Mouse (Mus musculus) adrenal gland, postnatal 10 days (tissue): Measurements from ENCODE around the gene Cdr2l. TPM values are rescaled to one million over a fixed set of nuclear protein-coding genes. Genes with fewer than 3 reads are reported as not detected.

ENCODE experiments used
- DNase-seq: peaks from one replicate; pipeline ENCODE4 v3.0.0; 2021; ENCODE audit warnings: mixed read lengths
- total RNA-seq, 2 experiments: library from RNA; stranded (reverse); gene quantifications; 2 replicates each; pipeline ENCODE4 v1.2.3; 2021

Cdr2l gene
- total RNA-seq, 2 experiments from 2014 or later = 30.7 to 43.9 TPM

GRCm38 (mm10) chr11:115441417-115441816, 59.7 kb downstream of the Cdr2l start:
- DNase-seq = no peak

Other genes with a start within 250 kb of the Cdr2l start
- 1 to 10 TPM; 1.1 to 1.3 TPM for gene Cd300lf, start 247.9 kb upstream of the Cdr2l start, total RNA-seq
- gene Slc9a3r1, start 218.6 kb upstream of the Cdr2l start, total RNA-seq = 10 to 100 TPM; 26.3 to 30.4 TPM
- 10 to 100 TPM in 1 of 2 experiments, 1 to 10 TPM in 1; 9.5 to 15.7 TPM for gene Tmem104, start 194.4 kb upstream of the Cdr2l start, total RNA-seq
- 10 to 100 TPM; 27.4 to 28.4 TPM for gene Nat9, start 194.1 kb upstream of the Cdr2l start, total RNA-seq
- under 1 TPM; 0.61 to 0.75 TPM for gene Grin2c, start 114.7 kb upstream of the Cdr2l start, total RNA-seq
- 100 to 1,000 TPM; 368 to 383 TPM for gene Fdxr, start 104.9 kb upstream of the Cdr2l start, total RNA-seq
- 10 to 100 TPM; 12.7 to 16.1 TPM for gene Fads6, start 84.3 kb upstream of the Cdr2l start, total RNA-seq
- gene Otop2, start 74.8 kb upstream of the Cdr2l start, total RNA-seq = not detected
- under 1 TPM; 0.39 to 1.00 TPM for gene Ush1g, start 59.9 kb upstream of the Cdr2l start, total RNA-seq
- gene Otop3, start 47.2 kb upstream of the Cdr2l start, total RNA-seq = under 1 TPM in 1 of 2 experiments, not detected in 1; 0.12 TPM
- 10 to 100 TPM; 18.7 to 19.8 TPM for gene Hid1, start 14.2 kb upstream of the Cdr2l start, total RNA-seq
- 100 to 1,000 TPM; 147 to 163 TPM for gene Mrpl58, start 21.8 kb downstream of the Cdr2l start, total RNA-seq
- gene Atp5h, start 38.0 kb downstream of the Cdr2l start, total RNA-seq = 1,000 to 10,000 TPM in 1 of 2 experiments, 100 to 1,000 TPM in 1; 968 to 1,066 TPM
- gene Kctd2, start 38.2 kb downstream of the Cdr2l start, total RNA-seq = 10 to 100 TPM; 36.4 to 48.6 TPM
- under 1 TPM in 1 of 2 experiments, not detected in 1; 0.21 TPM for gene Trim80, start 58.6 kb downstream of the Cdr2l start, total RNA-seq
- gene Slc16a5, start 80.6 kb downstream of the Cdr2l start, total RNA-seq = 1 to 10 TPM in 1 of 2 experiments, under 1 TPM in 1; 0.88 to 3.5 TPM
- 1 to 10 TPM; 5.8 to 7.9 TPM for gene Armc7, start 93.8 kb downstream of the Cdr2l start, total RNA-seq
- gene Nt5c, start 109.9 kb downstream of the Cdr2l start, total RNA-seq = 10 to 100 TPM; 70.2 to 70.9 TPM
- gene Jpt1, start 132.5 kb downstream of the Cdr2l start, total RNA-seq = 100 to 1,000 TPM; 113 to 123 TPM
- 100 to 1,000 TPM; 255 to 272 TPM for gene Sumo2, start 154.4 kb downstream of the Cdr2l start, total RNA-seq
- gene Nup85, start 182.5 kb downstream of the Cdr2l start, total RNA-seq = 10 to 100 TPM; 44.4 to 48.7 TPM
- gene Mrps7, start 222.0 kb downstream of the Cdr2l start, total RNA-seq = 10 to 100 TPM; 92.1 to 92.6 TPM
- 10 to 100 TPM; 20.0 to 35.9 TPM for gene Gga3, start 222.1 kb downstream of the Cdr2l start, total RNA-seq
- gene Mif4gd, start 231.1 kb downstream of the Cdr2l start, total RNA-seq = 100 to 1,000 TPM; 110 to 140 TPM
- gene Slc25a19, start 246.4 kb downstream of the Cdr2l start, total RNA-seq = 100 to 1,000 TPM; 169 to 231 TPM